Mouse (Mus musculus) adrenal gland, adult 2 months (tissue): ENCODE data around the gene Clhc1. TPM values are rescaled to one million over a fixed set of nuclear protein-coding genes. Genes with fewer than 3 reads are reported as not detected.

Experiments used
- DNase-seq: peaks from one replicate; pipeline ENCODE4 v3.0.0; 2021
- polyA plus RNA-seq: library from polyadenylated mRNA; depleted of rRNA; stranded (reverse); fragments of >200 nt; gene quantifications from 2 replicates; pipeline ENCODE4 v1.2.3, GENCODE M21; 2012
- total RNA-seq, 2 experiments: library from RNA; stranded (reverse); gene quantifications; 2 replicates each; pipeline ENCODE4 v1.2.3; 2021

Gene Clhc1
- total and polyA plus RNA-seq, 3 experiments, result 0.17 to 0.40 TPM; not detected in 1

GRCm38 (mm10) chr11:29560990-29561389 lies 13.2 kb downstream of the Clhc1 start:
- DNase-seq, result no peak

GRCm38 (mm10) chr11:29563406-29563805 lies 15.7 kb downstream of the Clhc1 start:
- no peak for DNase-seq

- no peak for DNase-seq
These were observed 23.8 kb downstream of the Clhc1 start for GRCm38 (mm10) chr11:29571536-29571935.

DNA sequence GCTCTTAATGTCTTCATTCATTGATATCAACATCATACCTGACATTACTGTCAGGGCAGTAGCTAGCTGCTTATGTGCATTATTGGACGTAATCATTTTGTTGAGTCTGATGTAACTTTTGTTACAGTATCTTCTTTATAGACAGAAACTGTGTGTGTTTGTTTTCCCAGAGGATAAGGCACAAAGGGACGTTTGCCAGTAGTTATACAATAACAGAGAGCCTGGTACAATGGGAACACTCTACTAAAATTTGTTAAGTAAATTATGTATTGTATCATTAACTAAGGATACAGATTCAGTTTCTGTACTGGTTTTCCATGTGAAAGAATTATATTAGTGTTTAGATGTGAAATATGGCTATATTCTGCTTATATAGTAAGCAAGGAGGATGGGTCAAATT lies 24.9 kb downstream of the Clhc1 start:
- no peak for DNase-seq

- no peak for DNase-seq
These were observed 31.9 kb downstream of the Clhc1 start for GRCm38 (mm10) chr11:29579610-29580009.

GRCm38 (mm10) chr11:29595217-29595616 lies 47.5 kb downstream of the Clhc1 start:
- DNase-seq, result no peak

DNA sequence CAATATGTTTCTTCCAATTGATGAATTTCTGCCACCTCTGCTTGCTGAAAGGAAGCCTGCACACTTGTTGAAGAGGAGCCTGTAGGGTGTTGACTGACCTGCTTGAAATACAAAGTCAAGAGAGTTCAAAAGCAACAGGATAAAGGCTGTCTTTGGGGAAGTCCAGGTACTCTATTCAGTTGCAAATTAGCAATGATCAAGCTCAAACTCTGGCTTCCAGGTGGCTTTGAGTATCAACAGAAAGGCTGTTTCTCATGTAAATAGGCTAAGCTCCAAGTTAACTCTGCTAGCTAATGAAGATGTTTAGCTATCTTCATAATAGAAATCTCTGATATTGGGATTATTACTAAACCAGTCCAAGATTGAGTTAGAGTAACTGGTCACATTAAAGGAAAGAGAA lies 49.4 kb downstream of the Clhc1 start:
- no peak for DNase-seq

DNA sequence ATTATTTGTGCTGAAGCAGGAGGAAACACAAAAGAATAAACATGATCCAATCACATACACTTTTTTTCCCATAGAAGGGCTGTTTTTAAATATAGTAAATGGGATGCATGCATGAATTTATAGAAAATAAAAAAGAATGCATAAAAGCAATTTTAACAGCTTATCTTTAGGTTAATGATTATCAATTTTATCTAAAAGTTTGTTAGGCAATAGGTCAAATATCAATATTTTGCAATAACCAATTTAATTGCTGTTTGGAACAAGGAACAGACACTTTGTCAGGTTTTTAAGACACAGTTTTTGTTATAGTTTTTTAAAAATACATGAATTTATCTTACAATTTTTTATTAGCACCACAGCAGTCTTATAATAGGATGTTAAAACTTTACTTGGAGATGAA lies 51.2 kb downstream of the Clhc1 start:
- DNase-seq, result no peak

GRCm38 (mm10) chr11:29603581-29603980 lies 55.8 kb downstream of the Clhc1 start:
- DNase-seq, result no peak

DNA sequence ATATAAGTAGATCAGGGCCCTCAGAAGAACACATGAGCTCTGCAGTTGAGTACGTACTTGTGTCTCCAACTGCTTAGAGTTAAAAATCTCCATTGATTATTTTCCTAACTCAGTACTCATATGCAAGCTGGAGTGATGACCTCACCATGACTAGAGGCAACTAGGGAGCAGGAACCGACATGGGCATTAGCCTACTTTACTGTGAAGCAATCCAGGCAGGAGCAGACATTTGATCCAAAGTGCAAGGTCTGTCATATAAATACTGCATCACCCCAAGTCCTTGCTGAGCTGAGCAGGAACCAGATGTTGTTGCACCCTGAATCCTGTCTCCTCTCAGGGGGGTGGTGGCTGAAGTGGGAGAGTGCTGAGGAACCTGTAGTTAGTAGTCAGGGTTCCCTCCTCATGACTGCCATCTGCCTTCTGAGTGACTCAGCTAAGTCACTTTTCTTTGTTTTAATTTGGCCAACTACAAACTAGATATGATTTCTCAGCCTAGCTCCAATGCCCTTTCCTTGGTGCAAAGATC lies 59.8 kb downstream of the Clhc1 start:
- DNase-seq, result peak; percentile 52

GRCm38 (mm10) chr11:29609756-29610468 lies 62.2 kb downstream of the Clhc1 start:
- DNase-seq, result no peak

DNA sequence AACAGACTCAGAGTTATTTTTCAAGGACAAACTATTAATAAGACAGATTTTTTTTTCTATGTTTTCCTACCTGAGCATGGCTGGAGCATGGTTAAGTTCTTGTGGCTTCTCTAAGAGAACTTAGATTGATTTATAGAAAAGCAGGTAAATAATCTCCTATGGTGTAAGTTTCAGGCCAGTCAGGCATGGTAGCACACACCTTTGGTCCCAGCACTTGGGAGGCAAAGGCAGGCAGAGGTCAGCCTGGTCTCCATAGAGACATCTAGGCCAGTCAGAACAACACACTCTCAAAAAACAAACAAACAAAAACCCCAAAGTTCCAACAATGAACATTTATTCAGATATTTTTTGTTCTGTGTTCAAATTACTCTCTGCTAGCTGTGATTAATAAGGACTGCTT lies 64.3 kb downstream of the Clhc1 start:
- no peak for DNase-seq

GRCm38 (mm10) chr11:29613185-29613735 lies 65.5 kb downstream of the Clhc1 start:
- DNase-seq, result no peak

DNA sequence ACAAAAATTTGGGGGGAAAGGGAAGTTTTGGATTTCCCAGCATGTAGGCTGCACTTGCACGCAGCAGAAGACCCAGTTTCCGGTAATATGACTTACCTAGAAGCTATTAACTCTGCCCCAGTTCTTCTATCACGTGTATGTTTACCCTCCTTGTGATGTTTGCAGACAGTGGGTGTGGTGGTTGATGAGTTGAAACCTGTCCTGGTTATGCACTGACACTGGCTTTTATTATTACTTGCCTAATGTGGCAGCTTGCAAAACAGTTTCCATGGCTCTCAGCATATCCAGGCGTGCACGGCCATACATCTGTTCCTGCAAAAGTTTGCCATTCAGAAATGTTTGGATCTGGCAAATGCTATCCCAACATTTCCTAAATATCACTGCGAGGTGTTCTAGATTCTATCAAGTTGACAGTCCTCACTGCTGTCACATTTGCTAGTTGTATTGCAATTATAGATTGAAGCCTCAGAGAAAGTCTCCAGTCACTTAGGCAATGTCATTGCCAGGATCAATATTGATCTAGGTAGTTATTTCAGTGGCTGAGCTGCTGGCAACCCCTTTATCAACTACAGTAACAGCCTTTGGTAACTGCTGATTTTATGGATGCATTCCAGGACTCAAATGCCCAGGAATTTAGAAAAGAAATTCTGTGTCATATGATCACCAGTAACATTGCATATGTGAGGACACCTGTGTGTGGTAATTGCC lies 66.6 kb downstream of the Clhc1 start:
- no peak for DNase-seq

DNA sequence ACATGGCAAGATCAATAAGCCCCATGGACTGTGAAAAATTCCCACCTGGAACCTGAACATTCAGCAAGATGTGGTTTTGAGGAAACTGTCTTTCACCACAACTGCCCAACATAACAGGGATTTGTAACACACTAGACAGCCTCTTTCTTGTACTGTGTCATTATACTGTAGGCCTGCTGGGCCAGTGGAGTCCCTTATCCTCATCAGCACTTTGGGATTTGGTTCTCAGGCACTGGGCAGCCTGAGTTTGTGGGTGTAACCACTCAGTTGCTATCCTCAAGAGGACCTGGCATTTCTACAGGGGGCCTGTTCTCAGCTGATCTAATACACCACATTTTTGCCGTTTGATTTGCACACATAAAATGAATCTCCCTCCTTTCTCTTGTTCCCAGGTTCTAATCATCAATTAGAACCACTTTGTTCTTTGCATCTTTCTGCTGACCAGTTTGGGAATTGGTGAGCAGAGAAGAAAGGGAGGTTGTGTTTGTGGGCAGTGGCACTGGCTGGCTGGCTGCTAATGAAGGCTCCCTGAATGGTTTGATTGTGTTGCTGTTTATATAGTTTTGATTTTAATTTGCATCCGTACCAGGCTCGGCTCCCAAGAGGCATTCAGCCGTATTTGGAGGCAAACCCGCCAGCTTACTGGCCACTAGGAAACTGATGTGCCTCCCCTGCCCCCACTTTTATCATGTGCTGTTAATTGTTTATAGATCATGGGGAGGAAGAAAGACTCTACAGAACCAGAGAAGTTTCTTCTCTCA lies 74.5 kb downstream of the Clhc1 start:
- no peak for DNase-seq

DNA sequence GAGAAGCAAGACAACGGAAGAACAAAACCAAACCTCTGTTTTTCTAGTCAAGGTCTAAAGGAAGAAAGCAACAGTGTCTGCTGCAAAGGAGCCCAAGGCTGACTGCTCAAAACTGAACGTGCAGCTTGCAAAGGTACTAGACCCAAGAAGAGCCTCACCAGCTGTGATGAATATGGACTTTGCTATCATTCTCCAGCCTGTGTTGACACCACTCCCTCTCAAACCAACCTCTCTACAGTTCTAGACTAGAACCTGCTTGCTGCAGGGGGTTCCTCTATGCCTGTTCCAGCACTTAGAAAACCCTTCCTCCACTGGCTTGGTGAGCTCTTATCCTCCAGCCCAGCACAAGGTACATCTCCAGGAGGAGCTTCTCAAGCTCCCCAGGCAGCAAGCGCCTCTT lies 75.6 kb downstream of the Clhc1 start:
- DNase-seq, result no peak

- no peak for DNase-seq
These were observed 78.8 kb downstream of the Clhc1 start for GRCm38 (mm10) chr11:29626541-29626940.

DNA sequence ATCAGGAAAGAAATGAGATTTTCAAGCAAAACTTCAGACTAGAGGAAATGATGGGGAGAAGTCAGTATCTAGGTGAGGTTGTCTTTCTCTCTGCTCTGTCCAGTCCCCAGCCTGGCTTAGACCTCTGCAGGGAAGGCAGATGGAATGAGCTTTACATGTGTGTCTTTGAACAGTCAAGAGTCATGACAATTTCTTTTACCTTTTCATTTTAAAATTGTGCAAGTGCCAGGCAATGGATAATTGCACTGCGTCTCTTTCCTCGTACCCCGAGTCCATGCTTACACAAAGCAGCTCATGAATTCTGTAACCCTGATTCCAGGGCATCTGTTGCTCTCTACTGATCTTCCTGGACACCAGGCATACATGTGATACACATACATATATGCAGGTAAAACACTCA lies 80.0 kb downstream of the Clhc1 start:
- DNase-seq, result no peak
